Mouse (Mus musculus): ENCODE results near the gene Copg1.
"Not testable (repeated sequence)": the region's sequence is repeated elsewhere in the genome, so short reads cannot be mapped to it uniquely, and the experiment has no call there.

Gene Copg1

DNA sequence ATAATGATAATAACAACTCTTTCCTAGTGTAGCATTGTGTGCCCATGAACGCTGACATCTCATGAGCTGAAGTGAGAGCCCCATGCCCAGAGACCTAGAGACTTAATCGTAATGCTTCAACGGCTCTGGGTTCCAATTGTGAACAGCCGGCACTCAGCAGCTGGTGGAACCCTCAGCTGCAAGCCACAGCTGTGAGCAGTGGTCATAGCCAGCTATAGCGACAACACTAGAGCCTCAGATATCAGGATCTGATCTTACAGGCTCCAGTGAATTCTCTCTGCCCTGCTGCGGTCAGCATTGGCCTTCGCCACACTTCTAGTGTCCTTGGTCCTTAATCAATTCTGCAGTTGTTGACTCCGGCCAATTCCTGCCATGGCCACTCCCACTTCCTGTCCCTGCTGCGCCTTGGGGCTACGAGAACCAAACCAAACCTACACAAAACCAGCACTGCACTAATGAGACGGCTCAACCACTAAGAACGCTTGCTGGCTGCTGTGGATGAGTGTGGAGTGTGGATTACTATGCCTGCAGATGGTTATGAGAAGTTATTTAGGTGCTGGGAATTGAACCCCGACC is 11.5 kb upstream of the Copg1 start:
- DNase-seq = no peak

DNA sequence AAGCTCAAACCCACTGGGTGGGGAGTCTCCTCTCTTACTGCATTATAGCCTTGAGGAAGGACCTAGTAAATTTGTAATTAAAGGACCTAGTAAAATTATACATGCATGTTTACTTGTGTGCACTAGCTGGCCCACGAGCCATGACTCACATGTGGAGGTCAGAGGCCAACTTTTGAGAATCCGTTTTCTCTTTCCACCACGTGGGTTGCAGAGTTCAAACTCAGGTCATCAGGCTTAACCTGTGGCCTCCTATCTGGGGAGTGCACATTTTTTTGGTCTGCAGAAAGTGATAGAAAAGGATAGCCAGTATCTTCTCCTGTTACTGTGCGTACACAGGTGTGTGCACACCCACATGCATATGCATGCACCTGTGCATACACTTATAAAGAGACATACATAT is 8.6 kb upstream of the Copg1 start:
- DNase-seq = no peak

DNA sequence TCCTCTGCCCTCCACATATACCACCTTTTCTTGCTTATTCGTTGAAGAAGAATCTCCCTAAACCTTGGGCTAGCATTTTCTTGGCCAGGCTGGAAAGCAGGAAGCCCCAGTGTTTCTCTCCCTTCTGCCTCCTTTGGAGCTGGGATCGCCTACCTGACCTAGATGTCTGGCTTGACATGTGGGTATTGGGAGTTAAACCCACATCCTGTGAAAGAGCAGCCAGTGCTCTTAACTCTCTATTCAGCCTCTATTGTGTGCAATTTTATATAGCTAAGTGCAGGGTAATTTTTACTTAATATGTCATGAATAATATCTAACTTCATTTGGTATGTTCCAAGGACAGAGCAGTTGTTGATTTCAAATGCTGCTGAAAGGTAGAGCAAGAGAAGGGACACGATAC is 8.0 kb upstream of the Copg1 start:
- no peak for DNase-seq

- no peak for DNase-seq
Measured at GRCm38 (mm10) chr6:87882221-87882620, 5.4 kb upstream of the Copg1 start.

DNA sequence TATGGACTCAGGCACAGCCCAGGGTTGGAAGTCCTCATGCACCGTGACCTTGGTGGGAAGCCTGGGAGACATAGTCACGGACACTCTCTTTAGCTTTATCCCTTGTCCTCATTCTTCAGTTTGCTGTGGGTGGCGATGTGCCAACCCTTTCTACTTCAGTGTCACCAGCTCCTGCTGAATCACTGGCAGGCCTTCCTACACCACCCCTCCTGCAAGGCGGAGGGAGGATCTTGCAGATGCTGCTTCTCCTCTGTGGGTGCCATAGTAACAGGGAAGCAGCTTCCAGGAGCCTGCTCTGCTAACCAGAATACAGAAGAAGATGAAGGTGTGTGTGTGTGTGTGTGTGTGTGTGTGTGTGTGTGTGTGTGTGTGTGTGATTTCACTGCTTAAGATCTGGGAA is 4.8 kb upstream of the Copg1 start:
- DNase-seq = no peak

- no peak for DNase-seq
Measured at GRCm38 (mm10) chr6:87886721-87887120, 893 bp upstream of the Copg1 start.

DNA sequence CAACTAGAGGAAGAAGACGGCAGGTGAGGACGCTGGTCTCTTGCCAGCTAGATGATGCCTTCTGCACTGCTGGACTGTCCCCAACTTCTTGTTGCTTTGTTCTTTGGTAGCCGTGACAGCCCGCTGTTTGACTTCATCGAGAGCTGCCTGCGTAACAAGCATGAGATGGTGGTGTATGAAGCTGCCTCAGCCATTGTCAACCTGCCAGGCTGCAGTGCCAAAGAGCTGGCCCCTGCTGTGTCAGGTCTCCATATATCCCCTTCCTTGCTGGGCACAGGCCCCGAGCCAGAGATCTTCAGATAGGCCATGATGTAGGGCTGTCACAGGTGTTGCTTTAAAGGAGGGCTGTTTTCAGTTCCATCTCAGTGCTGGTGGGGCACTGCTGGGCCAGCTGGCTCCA is 6.3 kb downstream of the Copg1 start:
- DNase-seq = peak; percentile 84

- DNase-seq = no peak
Measured at GRCm38 (mm10) chr6:87898028-87898427, 10.4 kb downstream of the Copg1 start.

DNA sequence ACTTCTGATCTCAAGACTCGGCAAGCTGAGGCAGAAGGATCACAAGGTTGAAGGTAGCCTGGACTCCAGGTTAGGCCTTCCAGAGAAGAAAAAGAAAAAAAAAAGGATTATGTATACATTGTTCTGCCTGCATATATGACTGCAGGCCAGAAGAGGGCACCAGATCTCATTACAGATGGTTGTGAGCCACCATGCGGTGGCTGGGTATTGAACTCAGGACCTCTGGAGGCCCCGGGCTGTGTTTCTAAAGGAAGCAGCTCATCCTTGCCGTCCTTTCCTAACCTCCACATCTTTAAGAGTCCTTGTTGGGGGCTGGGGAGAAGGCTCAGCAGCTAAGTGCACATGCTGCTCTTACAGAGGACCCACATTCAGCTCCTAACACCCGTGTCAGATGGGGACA is 19.0 kb downstream of the Copg1 start:
- no peak for DNase-seq

GRCm38 (mm10) chr6:87909181-87909580 is 21.6 kb downstream of the Copg1 start:
- DNase-seq = no peak

- DNase-seq = no peak
Measured at GRCm38 (mm10) chr6:87911559-87911958, 23.9 kb downstream of the Copg1 start.

GRCm38 (mm10) chr6:87913661-87914325 is 26.2 kb downstream of the Copg1 start, which contains the start of gene Hmces:
Gene Hmces, plus strand, starts transcription at chr6:87913935.
- peak; percentile 75 for DNase-seq

DNA sequence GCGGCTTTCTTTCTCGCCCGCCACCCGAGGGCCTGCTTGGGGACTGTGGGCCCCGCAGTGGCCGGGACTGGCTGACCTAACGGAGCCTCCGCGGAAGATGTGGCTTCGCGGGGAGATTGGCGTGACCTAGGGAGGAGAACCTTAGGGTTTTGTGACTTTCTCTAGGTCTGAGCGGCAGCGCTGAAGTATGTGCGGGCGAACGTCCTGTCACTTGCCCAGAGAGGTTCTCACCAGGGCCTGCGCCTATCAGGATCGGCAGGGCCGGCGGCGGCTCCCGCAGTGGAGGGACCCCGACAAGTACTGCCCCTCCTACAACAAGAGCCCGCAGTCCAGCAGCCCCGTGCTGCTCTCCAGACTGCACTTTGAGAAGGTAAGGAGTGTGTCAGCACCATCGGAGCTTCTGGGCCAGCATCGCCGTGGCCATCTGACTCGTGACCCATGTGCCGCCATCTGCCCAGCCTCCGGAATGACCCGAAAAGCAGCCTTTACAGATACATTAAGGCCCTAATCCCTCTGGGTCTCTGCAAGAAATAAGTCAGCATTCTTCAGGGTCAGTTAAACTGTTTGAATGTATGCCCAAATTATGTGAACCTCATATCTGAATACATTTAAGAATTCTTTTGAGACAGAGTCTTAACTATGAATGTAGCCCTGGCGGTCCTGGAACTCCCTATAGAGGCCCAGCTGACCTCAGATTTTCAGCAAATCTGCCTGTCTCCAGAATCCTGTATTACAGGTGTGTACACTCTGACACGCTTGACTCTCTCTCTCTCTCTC is 26.9 kb downstream of the Copg1 start:
- peak; percentile 50 for DNase-seq

- DNase-seq = no peak
Measured at GRCm38 (mm10) chr6:87915939-87916338, 28.3 kb downstream of the Copg1 start.

GRCm38 (mm10) chr6:87921201-87921600 is 33.6 kb downstream of the Copg1 start:
- no peak for DNase-seq

DNA sequence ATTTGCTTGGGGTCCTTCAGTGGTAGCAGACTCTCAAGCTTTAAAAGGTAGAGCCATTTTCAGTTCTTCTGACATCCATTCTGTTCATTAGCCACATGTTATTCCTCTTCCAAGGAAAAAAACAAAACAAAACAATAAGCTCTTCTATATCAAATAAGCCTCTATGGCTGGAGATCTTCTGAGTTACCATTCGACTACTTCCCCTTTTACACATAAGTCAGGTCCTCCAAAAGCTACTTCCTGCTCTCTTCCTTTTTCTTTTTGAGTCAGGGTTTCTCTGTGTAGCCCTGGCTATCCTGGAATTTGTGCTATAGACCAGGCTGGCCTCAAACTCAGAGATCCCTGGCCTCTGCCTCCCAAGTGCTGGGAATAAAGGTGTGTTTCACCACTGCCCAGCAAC is 36.0 kb downstream of the Copg1 start:
- no peak for DNase-seq

GRCm38 (mm10) chr6:87935037-87935436 is 47.4 kb downstream of the Copg1 start:
- DNase-seq = no peak

- DNase-seq = no peak
Measured at GRCm38 (mm10) chr6:87937178-87937788, 49.7 kb downstream of the Copg1 start.

GRCm38 (mm10) chr6:87938941-87939340 is 51.3 kb downstream of the Copg1 start:
- no peak for DNase-seq

GRCm38 (mm10) chr6:87942179-87942578 is 54.6 kb downstream of the Copg1 start:
- no peak for DNase-seq

- not testable (repeated sequence) for DNase-seq
Measured at GRCm38 (mm10) chr6:87962457-87962856, 74.8 kb downstream of the Copg1 start.
